9 mouse cellular contexts compared by ENCODE assay signal in the genomic region with DNA sequence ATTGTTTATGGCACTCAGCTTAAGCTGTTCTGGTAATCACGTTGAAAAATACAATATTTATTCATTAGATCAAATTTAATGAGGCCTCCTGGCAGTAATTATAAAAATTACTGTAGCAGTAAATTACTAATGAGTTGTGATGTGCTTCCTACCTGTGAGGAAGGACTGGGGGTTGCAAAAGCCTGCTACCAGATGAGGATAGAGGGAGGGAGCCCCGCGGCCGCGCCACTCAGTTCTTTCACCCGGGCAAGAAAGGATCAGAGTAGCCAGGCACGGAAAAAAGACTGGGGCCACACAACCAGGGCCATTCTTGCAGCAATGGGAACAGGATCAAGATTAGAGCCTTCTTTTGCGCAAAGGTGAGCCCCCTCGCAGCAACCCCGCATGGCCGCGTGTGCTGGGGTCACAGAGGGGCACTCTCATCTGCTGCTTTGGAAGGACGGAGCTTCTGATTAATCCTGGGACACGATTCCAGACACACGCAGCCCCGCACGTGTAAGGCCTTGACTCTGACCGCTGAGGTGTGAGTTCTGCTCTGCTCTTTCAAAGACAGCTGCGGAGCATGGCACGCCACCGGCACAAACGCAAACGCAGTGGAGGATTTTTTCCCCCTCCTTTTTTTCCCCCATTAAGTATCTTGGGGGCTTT. TPM values are rescaled to one million over a fixed set of nuclear protein-coding genes. Genes with fewer than 3 reads are reported as not detected.
DNase-seq lines count a peak whose midpoint lies in the region; ATAC-seq and TF ChIP-seq lines count a peak whose summit lies in the region.
"Had no signal": no experiment of that assay in that cellular context is flagged by ENCODE, and none has a peak within 500 bp of the region (broad histone marks: within the 10 kb centered on the region; RNA-seq: fewer than 3 reads in every experiment).

No protein-coding gene starts in this region.

- TF ChIP-seq CTCF in lung, embryonic 14.5 days (IDR thresholded peaks at IDR 0.05; ENCODE audit: low read depth): no peak

- H3K4me3 ChIP-seq in lung, embryonic 14.5 days (ENCODE audit: low read depth, low read length): no peak overlapping the region
- peak overlapping the region; percentile 25 for H3K4me3 ChIP-seq in forebrain, embryonic 13.5 days
- peak overlapping the region; percentile 20 for H3K4me3 ChIP-seq in limb, embryonic 14.5 days (replicated peaks; ENCODE audit: low read length)

- no peak for ATAC-seq in lung, embryonic 14.5 days (ENCODE audit: insufficient read depth)
- ATAC-seq in forebrain, embryonic 13.5 days: 0 out of 2 replicates have a peak, but pooled peaks have one; percentile 28
- ATAC-seq in limb, embryonic 14.5 days (ENCODE audit: low FRiP score, low read depth): no peak

- no peak for TF ChIP-seq POLR2A in limb, embryonic 14.5 days (IDR thresholded peaks at IDR 0.05; ENCODE audit: borderline replicate concordance, extremely low read depth, insufficient read depth, insufficient read length)

- H3K9me3 ChIP-seq in lung, embryonic 14.5 days (ENCODE audit: low read depth, low read length): no peaks in the 10 kb centered on the region
- H3K9me3 ChIP-seq in forebrain, embryonic 13.5 days (replicated peaks): no peaks in the 10 kb centered on the region
- H3K9me3 ChIP-seq in limb, embryonic 14.5 days (ENCODE audit: control insufficient read depth, low read length): no peaks in the 10 kb centered on the region

- H3K9ac ChIP-seq in lung, embryonic 14.5 days: peak overlapping the region; percentile 24; the same call in 1 of the 2 replicates
- peak overlapping the region; percentile 48 for H3K9ac ChIP-seq in forebrain, embryonic 13.5 days
- H3K9ac ChIP-seq in limb, embryonic 14.5 days (ENCODE audit: low read depth, low read length, severe bottlenecking): peak overlapping the region; percentile 40

- H3K36me3 ChIP-seq in lung, embryonic 14.5 days (ENCODE audit: insufficient read depth): no peaks in the 10 kb centered on the region
- H3K36me3 ChIP-seq in forebrain, embryonic 13.5 days (ENCODE audit: poor library complexity, severe bottlenecking): no peaks in the 10 kb centered on the region
- no peaks in the 10 kb centered on the region for H3K36me3 ChIP-seq in limb, embryonic 14.5 days (ENCODE audit: control insufficient read depth, insufficient read depth, low read length)

- peaks cover 3% of the 10 kb centered on the region; the same call in 1 of the 2 replicates for H3K4me1 ChIP-seq in lung, embryonic 14.5 days (ENCODE audit: insufficient read depth)
- H3K4me1 ChIP-seq in forebrain, embryonic 13.5 days: peaks cover 22% of the 10 kb centered on the region
- H3K4me1 ChIP-seq in limb, embryonic 14.5 days (ENCODE audit: control insufficient read depth, insufficient read depth, low read length): peaks cover 6% of the 10 kb centered on the region; the same call in 1 of the 2 replicates

- no peaks in the 10 kb centered on the region for H3K27me3 ChIP-seq in lung, embryonic 14.5 days (ENCODE audit: insufficient read depth, low read length)
- H3K27me3 ChIP-seq in forebrain, embryonic 13.5 days: peaks cover 21% of the 10 kb centered on the region; the same call in 1 of the 2 replicates
- no peaks in the 10 kb centered on the region for H3K27me3 ChIP-seq in limb, embryonic 14.5 days (ENCODE audit: control insufficient read depth, insufficient read depth, low read length)

- H3K4me2 ChIP-seq in lung, embryonic 14.5 days: peak overlapping the region; percentile 51
- H3K4me2 ChIP-seq in forebrain, embryonic 13.5 days: peak overlapping the region; percentile 56
- peak overlapping the region; percentile 56 for H3K4me2 ChIP-seq in limb, embryonic 14.5 days (replicated peaks; ENCODE audit: low read depth, low read length, severe bottlenecking)

- H3K27ac ChIP-seq in lung, embryonic 14.5 days (ENCODE audit: low read depth): no peak overlapping the region
- no peak overlapping the region for H3K27ac ChIP-seq in forebrain, embryonic 13.5 days
- no peak overlapping the region for H3K27ac ChIP-seq in limb, embryonic 14.5 days (replicated peaks; ENCODE audit: low read depth, low read length)

- peak; percentile 43 for DNase-seq in lung, embryonic 14.5 days
- DNase-seq in lung, postnatal 25 days (ENCODE audit: low spot score): no peak
- no peak for DNase-seq in limb, embryonic 14.5 days (ENCODE audit: low spot score)
- peak; percentile 58 for DNase-seq in retina, postnatal 1 day
- no peak for DNase-seq in natural killer cell, adult 2 months (ENCODE audit: low spot score in 2 of 2)
- no peak for DNase-seq in gastrocnemius, postnatal 25 days
- DNase-seq in left cerebral cortex, adult 8-10 months (ENCODE audit: low spot score in 2 of 2): no peak
- DNase-seq: lung, postnatal 4 days had no signal

- WGBS in lung, embryonic 14.5 days: 7% methylated on average over 23 of the region's 23 CpGs
- 3% methylated on average over 23 of the region's 23 CpGs for WGBS in forebrain, embryonic 13.5 days
- 4% methylated on average over 23 of the region's 23 CpGs for WGBS in limb, embryonic 14.5 days

RNA-seq across cellular contexts. Expression of gene Cdca7, which starts 23.2 kb away (rescaled TPM):
- polyA plus RNA-seq in lung, embryonic 14.5 days (2014; fragmentation: Nextera tagmentation; extraction: Ambion mirVana): 180 and 188 TPM in 2 replicates
- 198 and 207 TPM in 2 replicates for polyA plus RNA-seq in forebrain, embryonic 13.5 days (2015; fragmentation: Nextera tagmentation; extraction: Ambion mirVana)
- 123 and 142 TPM in 2 replicates for polyA plus RNA-seq in limb, embryonic 14.5 days (2012; rRNA removed)
- polyA plus RNA-seq in limb, embryonic 14.5 days (2014; fragmentation: Nextera tagmentation; extraction: Ambion mirVana): 126 and 138 TPM in 2 replicates
- total RNA-seq in gastrocnemius, postnatal 25 days (2021): under 1 TPM; 0.56 to 0.78 TPM
- 1 to 10 TPM; 5.7 to 6.9 (median 6.3) TPM for total RNA-seq in left cerebral cortex, adult 8-10 months (2022)

Comparison
In these comparisons a context has a peak if more than half of its experiments do, and no peak if none do; other contexts are left out.
1. DNase-seq: peak in lung, embryonic 14.5 days (single experiment) and retina, postnatal 1 day (single experiment); none in lung, postnatal 25 days (single experiment), limb, embryonic 14.5 days (single experiment), natural killer cell, adult 2 months (0 of 2), gastrocnemius, postnatal 25 days (single experiment) and left cerebral cortex, adult 8-10 months (0 of 2).
2. Peak in every context shown above with its lines, with median percentiles within 50 percentile points of each other: H3K4me2 ChIP-seq and H3K9ac ChIP-seq.